13 mouse cellular contexts compared by ENCODE assay signal in genomic region chr15:31254939-31255535, GRCm38 (mm10).
"Had no signal": no experiment of that assay in that cellular context is flagged by ENCODE, and none has a peak within 500 bp of the region (broad histone marks: within the 10 kb centered on the region; RNA-seq: fewer than 3 reads in every experiment).

No protein-coding gene starts in this region.

- ATAC-seq: midbrain, embryonic 16.5 days had no signal

- H3K9me3 ChIP-seq: midbrain, embryonic 10.5 days; midbrain, embryonic 12.5 days; neural tube, embryonic 12.5 days; stomach, embryonic 15.5 days had no signal

- H3K4me2 ChIP-seq: lung, embryonic 14.5 days; midbrain, embryonic 12.5 days; neural tube, embryonic 12.5 days; stomach, embryonic 15.5 days had no signal

- DNase-seq: lung, adult 18-20 months; lung, postnatal 4 days; midbrain, embryonic 14.5 days; right cerebral cortex, postnatal 14 days; thymus, adult 2 months; thymus, postnatal 36 days had no signal

- H3K27ac ChIP-seq: midbrain, embryonic 10.5 days; midbrain, embryonic 12.5 days; neural tube, embryonic 12.5 days; stomach, embryonic 15.5 days; stomach, postnatal 0 days had no signal

- H3K36me3 ChIP-seq: midbrain, embryonic 10.5 days; midbrain, embryonic 12.5 days; neural tube, embryonic 12.5 days; stomach, embryonic 15.5 days had no signal

- H3K4me3 ChIP-seq: midbrain, embryonic 10.5 days; midbrain, embryonic 12.5 days; neural tube, embryonic 12.5 days; stomach, embryonic 15.5 days had no signal

- H3K27me3 ChIP-seq: midbrain, embryonic 12.5 days; neural tube, embryonic 12.5 days; stomach, embryonic 15.5 days had no signal

- H3K9ac ChIP-seq: lung, embryonic 14.5 days; midbrain, embryonic 12.5 days; neural tube, embryonic 12.5 days; stomach, embryonic 15.5 days had no signal
